Mouse (Mus musculus) B cell, adult 67 days (primary cell): ENCODE data around the gene Chil6. TPM values are rescaled to one million over a fixed set of nuclear protein-coding genes. Genes with fewer than 3 reads are reported as not detected.

Source experiments
- total RNA-seq, 2 experiments: library from RNA; stranded (reverse); gene quantifications; 4 replicates each; pipeline ENCODE4 v1.2.4; 2023

Gene Chil6
- total RNA-seq = 1 to 10 TPM; 1.1 to 3.1 TPM

GRCm38 (mm10) chr3:106406082-106406481, at the start of gene Chil6:
Gene Chil6, minus strand, starts transcription at chr3:106406182.

Other genes starting within 250 kb of the Chil6 start
- gene Chil3, start 238.6 kb downstream of the Chil6 start, total RNA-seq = 1 to 10 TPM in 1 of 2 experiments, under 1 TPM in 1; 0.98 to 1.2 TPM
- gene Chil4, start 186.7 kb downstream of the Chil6 start, total RNA-seq = not detected
- 100 to 1,000 TPM in 1 of 2 experiments, 10 to 100 TPM in 1; 68.1 to 101 TPM for gene Dennd2d, start 76.2 kb upstream of the Chil6 start, total RNA-seq
- gene Dram2, start 141.6 kb upstream of the Chil6 start, total RNA-seq = 10 to 100 TPM; 74.6 to 93.6 TPM
- gene Cept1, start 141.6 kb upstream of the Chil6 start, total RNA-seq = 10 to 100 TPM; 70.0 to 81.1 TPM